Mouse (Mus musculus): ENCODE data around the gene Fgf13.

Gene Fgf13

DNA sequence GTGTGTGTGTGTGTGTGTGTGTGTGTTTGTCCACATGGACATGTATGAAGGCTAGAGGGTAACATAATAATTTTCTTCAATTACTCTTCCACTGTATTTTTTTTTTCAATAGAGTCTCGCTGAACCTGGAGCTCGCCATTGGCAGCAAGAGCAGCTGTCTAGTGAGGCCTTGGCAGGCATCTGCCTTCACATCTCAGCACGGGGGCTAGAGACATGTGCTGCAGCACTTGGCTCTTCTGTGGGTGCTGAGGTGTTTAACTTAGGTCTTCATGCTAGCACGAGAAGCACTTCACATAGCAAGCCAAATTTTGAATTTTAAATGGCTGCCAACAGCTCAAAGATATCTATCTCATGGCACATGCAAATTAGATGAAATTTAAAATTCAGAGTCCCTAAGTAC is 380.9 kb downstream of the Fgf13 start:
- in situ Hi-C loops (cut with MboI, MseI): loop anchor here (25.0 kb wide), 1 partner anchor 825 kb away; no protein-coding TSS in a partner anchor

GRCm38 (mm10) chrX:59182323-59182722 is 385.5 kb downstream of the Fgf13 start:
- in situ Hi-C loops (cut with MboI, MseI): loop anchor here (25.0 kb wide), 1 partner anchor 830 kb away; no protein-coding TSS in a partner anchor

DNA sequence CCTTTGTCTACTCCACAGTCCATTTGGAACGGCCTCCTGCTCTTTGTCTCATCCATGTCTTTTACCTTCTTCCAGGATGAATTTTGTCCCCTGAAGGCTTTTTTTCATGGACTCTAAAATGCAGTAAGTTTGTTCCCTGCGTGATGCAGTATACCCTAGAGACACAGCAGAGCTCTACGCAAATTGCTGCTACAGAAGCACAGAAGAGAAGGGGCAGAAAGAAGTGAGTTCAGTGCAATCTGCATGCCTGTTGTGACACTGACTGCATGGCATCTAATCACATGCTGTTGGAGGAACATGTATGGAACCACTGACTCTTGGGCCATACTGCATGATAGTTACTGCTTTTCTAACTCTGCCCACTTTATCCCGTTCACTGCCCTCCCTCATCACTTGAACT is 388.2 kb downstream of the Fgf13 start:
- in situ Hi-C loops (cut with MboI, MseI): loop anchor here (10.0 to 25.0 kb wide), 2 partner anchors 555 to 833 kb away; no protein-coding TSS in a partner anchor

DNA sequence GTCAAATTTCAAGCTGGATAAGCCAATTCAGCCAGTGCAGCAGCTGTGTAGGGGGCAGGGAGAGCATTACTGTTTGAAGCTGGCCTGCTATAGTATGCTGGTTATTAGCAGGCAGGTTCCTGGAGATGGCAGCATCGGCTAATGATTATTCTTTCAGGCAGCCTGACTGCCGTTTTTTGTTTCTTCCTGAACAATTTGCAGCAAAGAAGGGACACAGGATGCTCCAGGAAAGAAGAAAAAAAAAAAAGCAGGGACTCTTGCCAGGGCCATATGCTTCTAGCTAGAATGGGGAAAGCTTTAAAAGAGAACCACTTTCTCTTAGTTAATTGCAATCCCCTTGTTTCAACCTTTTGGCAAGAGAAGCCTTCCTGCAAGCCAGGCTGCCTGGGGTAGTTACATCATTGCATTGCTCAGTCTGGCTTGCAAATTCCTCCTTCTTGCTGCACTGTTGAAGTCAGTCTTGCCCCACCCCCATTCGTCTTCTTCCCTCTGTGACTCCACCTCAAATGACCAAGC is 388.7 kb downstream of the Fgf13 start:
- in situ Hi-C loops (cut with MboI, MseI): loop anchor here (10.0 to 25.0 kb wide), 2 partner anchors 554 to 833 kb away; no protein-coding TSS in a partner anchor

GRCm38 (mm10) chrX:59177653-59178052 is 390.2 kb downstream of the Fgf13 start:
- in situ Hi-C loops (cut with MboI, MseI): loop anchor here (10.0 to 25.0 kb wide), 2 partner anchors 553 to 835 kb away; no protein-coding TSS in a partner anchor

- in situ Hi-C loops (cut with MboI, MseI): loop anchor here (10.0 kb wide), 1 partner anchor 547 kb away; no protein-coding TSS in a partner anchor
These were observed 395.7 kb downstream of the Fgf13 start for GRCm38 (mm10) chrX:59172200-59172599.

- in situ Hi-C loops (cut with MboI, MseI): no loop called here
These were observed 401.1 kb downstream of the Fgf13 start for GRCm38 (mm10) chrX:59166763-59167162.

GRCm38 (mm10) chrX:59141947-59142346 is 425.9 kb downstream of the Fgf13 start:
- in situ Hi-C loops (cut with MboI, MseI): no loop called here

GRCm38 (mm10) chrX:59134928-59135361 is 432.9 kb downstream of the Fgf13 start:
- in situ Hi-C loops (cut with MboI, MseI): no loop called here

GRCm38 (mm10) chrX:59134166-59134861 is 433.6 kb downstream of the Fgf13 start:
- in situ Hi-C loops (cut with MboI, MseI): no loop called here

GRCm38 (mm10) chrX:59133834-59134165 is 434.1 kb downstream of the Fgf13 start:
- in situ Hi-C loops (cut with MboI, MseI): no loop called here

GRCm38 (mm10) chrX:59133416-59133815 is 434.5 kb downstream of the Fgf13 start:
- in situ Hi-C loops (cut with MboI, MseI): no loop called here

DNA sequence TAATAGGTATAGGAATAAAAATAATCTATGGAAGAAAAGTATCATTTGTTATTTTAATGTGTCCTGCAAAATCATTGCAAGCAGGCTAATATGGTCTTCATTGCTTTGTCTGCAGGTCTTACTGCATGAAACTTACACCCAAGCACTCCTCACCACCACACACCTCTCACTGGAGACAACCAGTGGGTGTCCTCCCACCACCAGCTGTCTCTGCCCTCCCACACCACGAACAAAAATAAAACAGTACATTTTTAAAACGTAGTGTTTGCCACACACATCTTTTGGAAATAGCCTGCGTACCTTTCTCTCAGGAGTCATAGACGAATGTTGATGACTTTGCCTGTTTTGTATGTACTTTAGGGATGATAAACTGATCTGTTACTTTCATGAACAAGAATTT is 441.2 kb downstream of the Fgf13 start:
- in situ Hi-C loops (cut with MboI, MseI): no loop called here

DNA sequence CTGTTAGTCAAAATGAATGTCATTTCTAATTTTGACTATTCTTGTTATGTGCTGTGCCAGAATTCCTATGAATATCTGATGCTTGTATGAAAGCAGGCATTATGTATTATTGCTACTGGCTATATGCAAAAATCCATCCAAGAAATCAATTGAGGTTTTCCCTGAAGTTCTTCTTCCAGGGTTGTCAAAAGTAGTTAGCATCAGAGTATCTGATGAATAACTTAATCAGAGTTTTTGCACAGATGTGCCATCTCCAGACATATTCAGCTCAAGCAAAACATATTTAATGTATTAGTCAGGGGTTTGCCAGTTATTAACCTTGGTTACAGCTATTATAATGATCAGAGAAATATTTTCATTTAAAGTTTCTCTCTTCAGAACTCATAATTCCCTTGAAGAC is 454.7 kb downstream of the Fgf13 start:
- in situ Hi-C loops (cut with MboI, MseI): no loop called here

DNA sequence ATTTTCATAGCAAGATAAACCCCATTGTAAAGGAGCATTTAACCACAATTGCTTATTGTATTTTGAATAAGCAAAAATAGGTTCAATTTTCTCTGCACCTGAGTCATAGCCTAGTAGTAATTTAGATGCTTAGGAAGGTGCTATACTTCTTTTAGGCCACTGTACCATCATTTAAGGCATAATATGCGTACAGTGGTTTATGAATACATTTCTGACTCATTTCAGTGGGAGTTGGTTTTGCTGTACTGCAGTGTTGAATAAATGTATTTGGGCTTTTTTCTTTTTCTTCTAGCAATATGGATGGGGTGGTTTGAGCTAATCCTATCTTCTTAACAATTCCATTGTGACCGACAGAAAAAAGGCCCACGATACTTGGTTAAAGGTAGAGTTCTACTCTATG is 481.9 kb downstream of the Fgf13 start:
- in situ Hi-C loops (cut with MboI, MseI): no loop called here

DNA sequence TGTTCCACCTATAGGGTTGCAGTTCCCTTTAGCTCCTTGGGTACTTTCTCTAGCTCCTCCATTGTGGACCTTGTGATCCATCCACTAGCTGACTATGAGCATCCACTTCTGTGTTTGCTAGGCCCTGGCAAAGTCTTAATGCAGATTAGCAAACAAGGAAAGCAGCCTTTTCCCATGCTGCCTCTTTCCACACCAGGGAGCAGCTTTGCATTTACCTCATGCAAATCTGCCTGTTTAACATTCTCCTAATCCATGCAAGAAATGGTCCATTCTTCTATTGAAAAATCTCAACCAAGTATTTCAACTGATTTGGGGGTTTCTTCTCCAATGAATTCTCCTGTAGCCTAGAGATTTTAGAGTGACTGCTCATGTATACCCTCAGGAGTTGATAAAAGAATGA is 487.4 kb downstream of the Fgf13 start:
- in situ Hi-C loops (cut with MboI, MseI): no loop called here

- in situ Hi-C loops (cut with MboI, MseI): no loop called here
These were observed 495.8 kb downstream of the Fgf13 start for GRCm38 (mm10) chrX:59072083-59072482.

- in situ Hi-C loops (cut with MboI, MseI): no loop called here
These were observed 504.7 kb downstream of the Fgf13 start for GRCm38 (mm10) chrX:59063157-59063556.

- in situ Hi-C loops (cut with MboI, MseI): no loop called here
These were observed 532.9 kb downstream of the Fgf13 start for GRCm38 (mm10) chrX:59034969-59035368.
